Mouse (Mus musculus) activated CD4-positive, CD25-positive, alpha-beta regulatory T cell (primary cell): ENCODE results near the gene Klk1b8. TPM values are rescaled to one million over a fixed set of nuclear protein-coding genes. Genes with fewer than 3 reads are reported as not detected.

ENCODE experiments used
- polyA plus RNA-seq, 2 experiments: library from polyadenylated mRNA; unstranded; fragments of 100-300 nt; shearing (Covaris generic); gene quantifications; one replicate each; pipeline ENCODE4 v1.2.1; 2017

Gene Klk1b8
- polyA plus RNA-seq: not detected

DNA sequence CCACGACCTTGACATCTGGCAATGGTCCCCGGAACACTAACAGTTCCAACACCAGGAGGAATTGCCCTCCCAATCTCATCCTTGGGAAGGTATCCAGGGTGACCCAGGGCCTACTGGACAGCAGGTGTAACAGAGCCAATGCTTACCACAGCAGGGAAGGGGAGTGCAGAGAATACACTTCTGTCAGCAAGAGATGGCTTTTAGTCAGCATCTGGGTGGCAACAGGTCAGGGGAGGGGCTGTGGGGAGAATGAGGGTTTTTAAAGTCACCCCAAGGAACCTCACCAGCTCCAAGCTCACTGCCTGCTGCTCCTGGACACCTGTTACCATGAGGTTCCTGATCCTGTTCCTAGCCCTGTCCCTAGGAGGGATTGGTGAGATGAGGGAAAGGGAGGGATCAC, at the start of gene Klk1b8:
Gene Klk1b8 (plus strand): TSS at position 301 of the 400 bp plus-strand sequence.

DNA sequence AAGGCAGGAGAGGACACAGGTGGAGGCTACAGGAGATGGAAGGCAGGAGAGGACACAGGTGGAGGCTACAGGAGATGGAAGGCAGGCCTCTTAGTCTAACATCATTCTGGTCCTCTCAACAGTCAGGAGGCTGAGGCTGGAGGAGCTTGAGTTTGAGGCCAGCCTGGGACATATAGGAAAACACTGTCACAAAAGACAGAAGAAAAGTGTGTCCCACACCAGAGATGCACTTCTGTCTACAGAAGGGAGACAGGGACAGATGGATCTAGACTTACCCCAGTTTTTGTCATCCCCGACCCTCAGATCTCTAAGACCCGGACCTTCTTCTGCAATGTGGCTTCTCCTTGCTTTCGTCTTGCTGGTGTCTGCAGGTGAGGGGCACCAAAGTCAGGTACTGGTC, 17.0 kb upstream of the Klk1b8 start, which contains the start of gene Klk15:
Gene Klk15 (plus strand): TSS at position 301 of the 400 bp plus-strand sequence.

DNA sequence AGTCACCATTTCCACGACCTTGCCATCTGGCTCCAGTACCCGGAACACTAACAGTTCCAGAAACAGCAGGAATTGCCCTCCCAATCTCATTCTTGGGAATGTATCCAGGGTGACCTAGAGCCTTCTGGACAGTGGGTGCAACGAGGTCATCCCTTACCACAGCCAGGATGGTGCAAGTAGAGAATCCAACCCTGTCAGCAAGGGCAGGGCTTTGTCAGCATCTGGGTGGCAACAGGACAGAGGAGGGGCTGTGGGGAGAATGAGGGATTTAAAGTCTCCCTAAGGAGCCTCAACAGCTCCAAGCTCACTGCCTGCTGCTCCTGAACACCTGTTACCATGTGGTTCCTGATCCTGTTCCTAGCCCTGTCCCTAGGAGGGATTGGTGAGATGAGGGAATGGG, 16.0 kb downstream of the Klk1b8 start, which contains the start of gene Klk1b1:
Gene Klk1b1 (plus strand): TSS at position 301 of the 400 bp plus-strand sequence.

DNA sequence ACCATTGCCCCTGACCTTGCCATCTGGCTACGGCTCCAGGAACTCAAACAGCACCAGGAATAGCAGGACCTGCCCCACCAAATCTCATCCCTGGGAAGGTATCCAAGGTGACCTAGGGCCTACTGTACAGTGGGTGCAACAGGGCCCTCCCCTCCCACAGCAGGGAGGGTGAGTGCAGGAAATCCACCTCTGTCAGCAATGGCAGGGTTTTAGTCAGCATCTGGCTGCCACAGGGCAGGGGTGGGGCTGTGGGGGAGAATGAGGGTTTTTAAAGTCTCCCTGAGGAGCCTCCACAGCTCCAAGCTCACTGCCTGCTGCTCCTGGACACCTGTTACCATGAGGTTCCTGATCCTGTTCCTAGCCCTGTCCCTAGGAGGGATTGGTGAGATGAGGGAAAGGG, 25.3 kb downstream of the Klk1b8 start, which contains the start of gene Klk1b9:
Gene Klk1b9 (plus strand): TSS at position 301 of the 400 bp plus-strand sequence.

DNA sequence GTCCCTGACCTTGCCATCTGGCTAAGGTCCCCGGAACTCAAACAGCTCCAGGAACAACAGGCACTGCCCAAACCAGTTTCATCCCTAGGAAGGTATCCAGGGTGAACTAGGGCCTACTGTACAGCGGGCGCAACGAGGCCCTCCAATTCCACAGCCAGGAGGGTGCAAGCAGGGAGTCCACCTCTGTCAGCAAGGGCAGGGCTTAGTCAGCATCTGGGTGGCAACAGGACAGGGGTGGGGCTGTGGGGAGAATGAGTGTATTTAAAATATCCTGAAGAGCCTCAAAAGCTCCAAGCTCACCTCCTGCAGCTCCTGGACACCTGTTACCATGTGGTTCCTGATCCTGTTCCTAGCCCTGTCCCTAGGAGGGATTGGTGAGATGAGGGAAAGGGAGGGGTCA, 45.1 kb downstream of the Klk1b8 start, which contains the start of gene Klk1b11:
Gene Klk1b11 (plus strand): TSS at position 301 of the 400 bp plus-strand sequence.

Other genes starting within 250 kb of the Klk1b8 start
- not detected for gene Klk13, start 238.1 kb upstream of the Klk1b8 start, polyA plus RNA-seq
- gene Klk12, start 181.8 kb upstream of the Klk1b8 start, polyA plus RNA-seq: under 1 TPM in 1 of 2 experiments, not detected in 1; 0.18 TPM
- under 1 TPM in 1 of 2 experiments, not detected in 1; 0.29 TPM for gene Klk11, start 176.1 kb upstream of the Klk1b8 start, polyA plus RNA-seq
- under 1 TPM in 1 of 2 experiments, not detected in 1; 0.25 TPM for gene Klk10, start 169.6 kb upstream of the Klk1b8 start, polyA plus RNA-seq
- gene Klk9, start 158.8 kb upstream of the Klk1b8 start, polyA plus RNA-seq: 1 to 10 TPM in 1 of 2 experiments, under 1 TPM in 1; 0.61 to 1.0 TPM
- 100 to 1,000 TPM; 133 to 264 TPM for gene Klk8, start 153.1 kb upstream of the Klk1b8 start, polyA plus RNA-seq
- gene Klk7, start 139.4 kb upstream of the Klk1b8 start, polyA plus RNA-seq: under 1 TPM; 0.29 to 0.38 TPM
- under 1 TPM in 1 of 2 experiments, not detected in 1; 0.37 TPM for gene Klk6, start 126.2 kb upstream of the Klk1b8 start, polyA plus RNA-seq
- gene Klk5, start 108.7 kb upstream of the Klk1b8 start, polyA plus RNA-seq: not detected
- gene Klk4, start 69.5 kb upstream of the Klk1b8 start, polyA plus RNA-seq: not detected
- gene Klk15, start 16.9 kb upstream of the Klk1b8 start, polyA plus RNA-seq: 1 to 10 TPM in 1 of 2 experiments, not detected in 1; 1.6 TPM
- gene Klk1b1, start 16.1 kb downstream of the Klk1b8 start, polyA plus RNA-seq: not detected
- gene Klk1b9, start 25.4 kb downstream of the Klk1b8 start, polyA plus RNA-seq: 1 to 10 TPM in 1 of 2 experiments, under 1 TPM in 1; 0.31 to 2.0 TPM
- gene Klk1b11, start 45.2 kb downstream of the Klk1b8 start, polyA plus RNA-seq: not detected
- gene Klk1b26, start 61.5 kb downstream of the Klk1b8 start, polyA plus RNA-seq: not detected
- 1 to 10 TPM; 1.0 to 3.3 TPM for gene Klk1b27, start 101.6 kb downstream of the Klk1b8 start, polyA plus RNA-seq
- gene Klk1b21, start 151.7 kb downstream of the Klk1b8 start, polyA plus RNA-seq: not detected
- gene Klk1b22, start 162.0 kb downstream of the Klk1b8 start, polyA plus RNA-seq: not detected
- gene Klk1b16, start 186.1 kb downstream of the Klk1b8 start, polyA plus RNA-seq: not detected
- gene Klk1b24, start 237.6 kb downstream of the Klk1b8 start, polyA plus RNA-seq: not detected
- gene Klk1b3, start 247.5 kb downstream of the Klk1b8 start, polyA plus RNA-seq: not detected